Mouse (Mus musculus) left cerebral cortex, adult 8-10 months (tissue): ENCODE data around the gene Hdac5. TPM values are rescaled to one million over a fixed set of nuclear protein-coding genes. Genes with fewer than 3 reads are reported as not detected.

Source experiments
- microRNA-seq, 2 experiments: library from miRNA; unstranded; fragments of <30 nt; microRNA quantifications; one replicate each; pipeline ENCODE4 v1.2.0; 2022
- total RNA-seq, 4 experiments: library from RNA; stranded (reverse); gene quantifications; 2 replicates each; pipeline ENCODE4 v1.2.4; 2022

Hdac5 gene
- total RNA-seq, 4 experiments from 2014 or later = 245 to 275 (median 254) TPM

Small RNA genes lying within 50 kb of the gene (microRNA-seq; reads per million reads assigned to microRNA genes)
- gene Mir8101 = 2.1 to 2.2 reads per million in 2 experiments

Other genes starting within 250 kb of the Hdac5 start
- gene Cfap97d1, start 245.9 kb downstream of the Hdac5 start, total RNA-seq = not detected
- gene Dusp3, start 243.2 kb downstream of the Hdac5 start, total RNA-seq = 100 to 1,000 TPM; 194 to 239 (median 216) TPM
- 10 to 100 TPM; 73.8 to 85.2 (median 77.1) TPM for gene Mpp3, start 201.7 kb downstream of the Hdac5 start, total RNA-seq
- gene Cd300lg, start 188.7 kb downstream of the Hdac5 start, total RNA-seq = under 1 TPM in 3 of 4 experiments, not detected in 1; 0.15 to 0.18 (median 0.17) TPM
- 100 to 1,000 TPM; 126 to 142 (median 135) TPM for gene Mpp2, start 141.7 kb downstream of the Hdac5 start, total RNA-seq
- gene Ppy, start 128.8 kb downstream of the Hdac5 start, total RNA-seq = not detected
- not detected for gene Pyy, start 122.3 kb downstream of the Hdac5 start, total RNA-seq
- under 1 TPM in 1 of 4 experiments, not detected in 3; 0.18 TPM for gene Nags, start 84.7 kb downstream of the Hdac5 start, total RNA-seq
- 10 to 100 TPM; 19.4 to 27.6 (median 20.2) TPM for gene Tmem101, start 73.8 kb downstream of the Hdac5 start, total RNA-seq
- 10 to 100 TPM; 52.8 to 55.3 (median 53.9) TPM for gene Lsm12, start 44.9 kb downstream of the Hdac5 start, total RNA-seq
- 10 to 100 TPM; 65.4 to 78.4 (median 75.2) TPM for gene G6pc3, start 40.5 kb downstream of the Hdac5 start, total RNA-seq
- gene BC030867, start 18.7 kb upstream of the Hdac5 start, total RNA-seq = 1 to 10 TPM in 3 of 4 experiments, under 1 TPM in 1; 0.76 to 1.6 (median 1.4) TPM
- gene Asb16, start 38.6 kb upstream of the Hdac5 start, total RNA-seq = 1 to 10 TPM; 2.8 to 3.7 (median 3.3) TPM
- 10 to 100 TPM; 62.1 to 70.6 (median 65.6) TPM for gene Tmub2, start 54.8 kb upstream of the Hdac5 start, total RNA-seq
- gene Atxn7l3, start 66.5 kb upstream of the Hdac5 start, total RNA-seq = 100 to 1,000 TPM; 202 to 218 (median 208) TPM
- 100 to 1,000 TPM; 102 to 118 (median 113) TPM for gene Ubtf, start 89.6 kb upstream of the Hdac5 start, total RNA-seq
- under 1 TPM in 3 of 4 experiments, not detected in 1; 0.08 to 0.41 (median 0.24) TPM for gene Slc4a1, start 136.0 kb upstream of the Hdac5 start, total RNA-seq
- gene Rundc3a, start 163.2 kb upstream of the Hdac5 start, total RNA-seq = 100 to 1,000 TPM; 433 to 468 (median 439) TPM
- gene Slc25a39, start 177.8 kb upstream of the Hdac5 start, total RNA-seq = 10 to 100 TPM; 64.1 to 75.4 (median 68.9) TPM
- gene Grn, start 200.1 kb upstream of the Hdac5 start, total RNA-seq = 100 to 1,000 TPM in 2 of 4 experiments, 10 to 100 TPM in 2; 51.6 to 142 (median 80.2) TPM
- 100 to 1,000 TPM in 2 of 4 experiments, 10 to 100 TPM in 2; 88.3 to 104 (median 96.8) TPM for gene Fam171a2, start 217.5 kb upstream of the Hdac5 start, total RNA-seq
- 1 to 10 TPM; 2.2 to 7.8 (median 3.2) TPM for gene Itga2b, start 240.0 kb upstream of the Hdac5 start, total RNA-seq